ENCODE assay signal across 1 mouse cellular context in genomic region chr17:35639352-35639751, GRCm38 (mm10).
TF ChIP-seq lines count a peak whose summit lies in the region.

No protein-coding gene starts in this region.

TF ChIP-seq in CH12.LX, 34 proteins besides CTCF, POLR2A, EP300 and RAD21 (continued from another document):
- no peak for TF ChIP-seq ZKSCAN1 (IDR thresholded peaks at IDR 0.05; ENCODE audit: borderline replicate concordance, low read depth, low read length)
